Mouse (Mus musculus) lung, adult 18-20 months (tissue): Measurements from ENCODE around the gene Crp.

Experiments used
- DNase-seq, 2 experiments: peaks; one replicate each; pipeline ENCODE4 v3.0.0; 2022; ENCODE audit warnings: mixed read lengths in 2 of 2

The Crp gene

DNA sequence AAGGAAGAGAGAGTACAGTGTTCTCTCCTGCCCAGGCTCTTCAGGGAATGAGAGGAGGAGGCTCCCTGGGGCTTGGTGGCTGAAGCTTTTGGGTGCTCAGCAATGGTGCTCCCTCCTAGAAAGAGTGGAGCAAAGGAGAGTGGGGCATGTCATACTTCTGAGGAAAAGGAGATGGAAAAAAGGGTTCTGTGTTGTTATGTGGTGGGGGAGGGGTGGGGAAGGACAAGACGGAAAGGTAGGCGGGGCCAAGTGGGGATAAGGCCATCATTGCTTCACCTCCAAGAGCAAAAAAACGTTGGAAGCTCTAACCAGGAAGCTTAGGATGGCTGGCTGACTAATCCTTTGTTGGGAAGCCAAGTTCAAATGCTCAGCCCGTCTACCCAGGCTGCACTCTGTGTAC lies 14.1 kb downstream of the Crp start:
- DNase-seq: peak in 1 of 2 experiments; percentile 16

DNA sequence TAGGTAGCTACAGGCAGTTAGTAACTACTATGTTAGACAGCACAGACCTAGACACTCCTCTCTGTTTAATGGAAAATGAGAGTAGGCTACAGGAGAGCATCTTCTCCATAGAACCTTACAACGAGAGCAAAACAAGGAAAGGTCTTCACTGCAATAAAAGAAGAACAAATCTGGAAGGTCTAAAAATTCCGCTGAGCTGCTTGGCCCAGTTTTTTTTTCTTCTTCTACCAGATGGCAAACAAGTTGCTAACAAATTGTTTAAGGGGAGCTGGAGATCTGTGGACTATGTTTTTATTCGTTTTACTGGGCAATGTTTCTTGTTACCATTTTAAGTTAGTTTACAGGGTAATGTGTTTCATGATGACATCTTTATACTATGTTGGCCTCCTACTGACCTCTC lies 53.4 kb downstream of the Crp start:
- no peak for DNase-seq

DNA sequence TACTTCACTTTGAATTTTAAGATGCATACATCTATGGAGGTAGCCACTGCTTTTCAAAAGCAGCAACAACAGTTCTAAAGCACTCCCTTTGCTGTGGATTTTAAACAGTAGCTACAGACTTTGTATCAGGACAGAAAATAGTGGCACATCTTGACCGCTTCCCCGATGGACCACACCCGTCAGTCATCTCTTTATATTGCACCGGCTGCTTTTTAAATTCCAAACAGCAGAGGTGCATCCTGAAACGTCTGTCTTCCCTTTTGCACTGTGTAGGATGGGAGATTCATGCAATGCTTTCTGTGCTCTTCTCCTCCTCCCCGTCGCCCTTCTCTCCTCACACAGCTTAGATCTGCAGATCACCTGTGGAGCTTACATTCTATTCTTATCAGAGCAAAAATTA lies 57.3 kb downstream of the Crp start:
- no peak for DNase-seq

DNA sequence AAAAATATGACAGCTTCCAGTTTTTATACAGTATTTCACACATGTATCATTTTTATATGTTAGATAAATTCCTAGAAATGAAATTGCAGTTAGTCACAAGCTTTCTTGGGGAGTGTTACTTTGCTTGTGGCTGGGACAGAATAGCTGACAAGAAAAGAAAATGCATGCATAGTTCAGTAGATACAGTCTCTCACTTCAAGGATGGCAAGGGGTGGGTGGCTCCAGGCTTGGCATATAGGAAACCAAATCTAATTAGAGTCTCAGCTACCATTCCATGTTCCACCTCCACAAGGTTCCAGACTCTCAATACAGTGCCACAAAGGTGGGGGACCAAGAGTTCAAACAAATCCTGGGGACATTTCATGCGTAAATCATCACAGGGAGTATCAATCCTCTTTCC lies 61.7 kb downstream of the Crp start:
- no peak for DNase-seq

DNA sequence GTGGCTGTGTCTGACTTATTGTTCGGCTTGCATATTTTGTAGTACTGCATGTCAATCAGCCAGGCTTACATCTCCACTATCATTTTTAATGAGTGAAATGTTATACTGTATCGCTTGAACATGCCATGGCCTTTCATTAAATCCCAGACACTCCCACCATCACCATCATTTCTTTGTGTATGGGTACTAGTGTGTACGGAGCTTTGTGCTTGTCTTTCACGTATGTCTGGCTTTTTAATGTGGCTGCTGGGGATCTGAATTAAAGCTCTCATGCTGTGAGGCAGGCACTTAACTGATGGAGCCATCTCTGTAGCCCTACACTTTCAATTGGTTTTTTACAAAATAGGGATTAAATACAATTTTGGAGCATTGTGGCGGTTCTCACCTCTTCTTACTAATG lies 81.3 kb downstream of the Crp start:
- DNase-seq: no peak

DNA sequence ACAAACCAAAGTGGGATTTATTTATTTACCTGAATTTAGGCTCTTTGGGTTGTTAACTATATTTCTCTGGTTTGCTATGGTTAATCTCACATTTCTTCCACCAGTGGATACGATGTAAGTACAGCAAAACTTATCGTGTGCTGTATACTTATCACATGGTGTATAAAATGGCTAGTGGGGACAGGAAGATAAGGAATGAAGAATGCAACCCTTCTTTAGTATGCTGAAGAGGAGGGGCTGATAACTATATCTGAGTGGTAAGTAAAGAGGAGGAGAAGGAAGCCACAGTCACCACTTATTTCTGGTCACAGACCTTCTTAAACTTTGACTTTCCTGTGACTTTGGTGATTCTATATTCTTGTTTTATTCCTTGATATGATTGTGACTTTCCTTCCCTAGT lies 87.5 kb downstream of the Crp start:
- DNase-seq: no peak

DNA sequence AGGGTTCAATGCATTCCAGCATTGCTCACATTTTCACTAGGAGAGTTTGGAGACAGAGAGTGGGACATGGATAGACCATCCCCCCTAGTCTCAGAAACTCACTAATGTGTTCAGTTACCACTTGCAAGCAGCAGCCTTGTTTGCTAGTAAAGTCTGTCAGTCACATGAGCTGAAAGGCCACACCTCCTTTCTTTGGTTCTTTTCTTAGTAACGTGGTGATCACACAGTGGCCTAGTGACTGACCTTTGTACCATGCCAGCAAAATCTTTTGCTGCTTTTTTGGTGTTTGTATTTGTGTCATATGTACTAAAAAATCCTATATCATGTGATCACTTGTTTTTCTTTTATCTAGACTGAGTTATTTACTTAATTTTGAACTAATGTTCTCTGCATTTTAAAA lies 88.0 kb downstream of the Crp start:
- no peak for DNase-seq

DNA sequence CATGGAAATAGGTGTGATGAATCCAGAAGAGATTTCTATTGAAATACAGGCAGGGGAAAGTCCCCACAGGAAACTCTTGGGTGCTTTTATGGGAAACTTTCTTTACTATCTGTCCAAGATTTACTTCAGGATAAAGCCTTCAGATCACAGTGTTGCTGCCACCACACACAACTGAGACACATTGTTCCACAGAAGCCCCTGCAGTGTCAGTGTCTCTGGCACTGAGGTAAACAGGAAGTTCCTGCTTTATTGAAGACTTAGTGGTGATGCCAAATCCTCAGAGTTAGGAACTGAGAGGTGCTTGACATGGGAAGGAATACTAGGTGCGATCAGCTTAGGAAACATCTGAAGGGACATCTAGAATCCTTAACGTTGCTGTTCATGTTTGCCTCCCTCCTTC lies 131.1 kb downstream of the Crp start:
- DNase-seq: peak; percentile 4 to 36

DNA sequence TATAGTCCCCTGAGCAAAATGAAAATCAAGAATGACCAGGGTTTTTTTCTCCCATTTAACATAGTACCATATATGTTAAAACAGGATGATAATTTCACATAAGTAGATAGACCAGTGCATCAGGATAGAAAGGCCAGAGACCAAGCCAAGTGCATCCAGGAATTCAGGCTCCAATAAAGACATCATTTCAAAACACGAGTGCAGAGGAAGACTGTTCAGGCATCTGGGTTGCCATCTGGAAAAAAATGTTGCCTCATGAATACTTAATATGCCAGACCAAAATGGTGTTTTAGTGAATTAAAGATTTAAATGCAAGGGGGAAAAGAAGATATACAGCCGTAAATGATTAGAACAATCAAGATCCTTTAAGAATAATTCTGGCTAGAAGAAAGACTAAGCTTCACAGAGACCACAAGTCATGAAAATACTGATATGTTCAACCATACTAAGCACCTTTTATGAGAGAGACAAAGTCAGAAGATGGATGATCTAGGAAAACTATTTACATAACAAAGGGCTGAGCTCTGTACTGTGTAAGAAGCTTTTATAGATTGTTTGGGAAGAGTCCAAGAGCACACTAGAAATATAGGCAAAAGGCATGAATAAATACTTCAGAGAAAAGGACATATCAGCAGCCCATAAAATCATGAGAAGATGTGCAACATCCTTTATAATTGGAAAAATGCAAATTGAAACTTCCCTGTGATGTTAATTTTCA lies 149.3 kb downstream of the Crp start:
- DNase-seq: no peak

DNA sequence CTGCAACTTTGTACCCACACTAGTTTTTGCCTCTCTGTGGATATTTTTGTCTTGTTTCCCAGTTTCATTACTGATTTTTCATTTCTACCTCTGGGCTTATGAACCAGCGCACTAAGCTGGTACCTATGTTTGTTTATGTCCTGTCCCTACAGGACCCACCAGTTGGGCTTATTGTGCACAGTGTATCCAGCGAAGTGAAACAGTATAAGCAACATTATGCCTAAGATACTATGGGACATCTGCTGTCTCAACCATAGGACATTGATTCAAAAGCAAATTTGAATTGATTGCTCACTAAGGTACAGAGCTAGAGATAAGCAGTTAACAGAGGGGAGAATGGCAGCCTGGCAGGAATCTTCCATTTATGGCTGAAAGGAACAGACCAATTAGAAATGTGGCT lies 150.3 kb downstream of the Crp start:
- no peak for DNase-seq

DNA sequence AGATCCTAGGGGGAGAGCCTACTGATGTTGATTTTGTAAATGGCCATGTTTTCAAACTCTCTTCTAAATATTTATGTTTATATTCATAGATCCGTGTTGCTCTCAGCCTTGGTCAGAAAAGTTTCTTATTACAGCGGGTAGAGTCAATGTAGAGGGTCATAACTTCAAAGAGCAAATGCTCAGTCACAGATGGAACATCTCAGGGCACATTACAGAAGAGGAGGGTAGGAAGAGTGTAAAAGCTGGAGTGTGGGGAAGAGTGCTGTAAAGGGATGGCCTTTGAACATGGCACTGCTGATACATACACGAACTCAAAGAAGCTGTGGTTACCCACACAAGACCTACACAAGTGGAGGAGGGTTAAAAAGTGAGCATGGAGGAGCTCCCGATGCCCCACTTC lies 177.4 kb downstream of the Crp start:
- no peak for DNase-seq

DNA sequence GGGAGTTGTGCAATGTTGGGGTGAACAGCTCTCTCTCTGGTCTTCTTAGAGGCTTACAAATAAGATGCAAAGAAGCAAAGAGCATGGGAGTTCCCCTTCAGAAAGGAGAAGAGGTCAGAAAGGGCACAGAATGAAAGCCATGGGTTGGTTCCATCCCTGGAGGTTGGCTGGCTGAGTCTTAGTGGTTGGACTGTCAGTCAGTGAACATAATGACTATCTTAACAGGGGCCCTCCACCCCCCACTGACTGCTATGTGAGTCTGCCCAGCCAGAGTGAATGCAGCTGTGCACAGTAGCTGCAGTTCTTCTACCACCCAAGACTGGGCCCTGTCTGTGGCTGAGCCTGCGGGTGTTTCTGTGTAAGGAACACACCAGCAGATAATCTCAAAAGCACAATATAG lies 178.8 kb downstream of the Crp start:
- no peak for DNase-seq
